8 mouse cellular contexts compared by ENCODE assay signal in genomic region chr2:173264467-173265128, GRCm38 (mm10). TPM values are rescaled to one million over a fixed set of nuclear protein-coding genes. Genes with fewer than 3 reads are reported as not detected.
DNase-seq lines count a peak whose midpoint lies in the region.

No protein-coding gene starts in this region.

- intact Hi-C loops in left cerebral cortex, postnatal 14 days (cut with DNase I): no loop called here
- intact Hi-C loops in left cerebral cortex, postnatal 25 days (cut with DNase I): no loop called here

- DNase-seq in left cerebral cortex, postnatal 14 days (ENCODE audit: low spot score in 2 of 2): peak; percentile 43 to 58
- DNase-seq in left cerebral cortex, postnatal 25 days (ENCODE audit: low spot score in 2 of 2): no peak
- peak; percentile 75 for DNase-seq in T-cell, adult 2 months (ENCODE audit: low spot score)
- peak; percentile 70 for DNase-seq in gastrocnemius, postnatal 25 days
- peak; percentile 81 for DNase-seq in kidney, postnatal 10 days
- DNase-seq in naive thymus-derived CD4-positive, alpha-beta T cell, adult 2 months (ENCODE audit: low read depth): peak; percentile 76
- no peak for DNase-seq in MN1 (ENCODE audit: low spot score)
- DNase-seq in layer of hippocampus, postnatal 25 days (ENCODE audit: extremely low spot score in 1 of 2, low spot score in 1 of 2): no peak

RNA-seq across cellular contexts. Expression of gene Pmepa1, which starts 11.7 kb away (rescaled TPM):
- total RNA-seq in left cerebral cortex, postnatal 14 days (2021): 10 to 100 TPM; 43.3 to 56.9 TPM
- total RNA-seq in left cerebral cortex, postnatal 25 days (2021): 10 to 100 TPM; 44.9 to 53.8 TPM
- 10 to 100 TPM; 18.2 to 19.2 TPM for total RNA-seq in gastrocnemius, postnatal 25 days (2021)
- total RNA-seq in layer of hippocampus, postnatal 25 days (2021): 10 to 100 TPM; 26.2 TPM

RNA-seq across cellular contexts. Expression of gene Zbp1, which starts 45.9 kb away (rescaled TPM):
- total RNA-seq in left cerebral cortex, postnatal 14 days (2021): not detected
- total RNA-seq in left cerebral cortex, postnatal 25 days (2021): not detected
- total RNA-seq in gastrocnemius, postnatal 25 days (2021): under 1 TPM in 1 of 2 experiments, not detected in 1; 0.27 TPM
- not detected for total RNA-seq in layer of hippocampus, postnatal 25 days (2021)

Comparison
In these comparisons a context has a peak if more than half of its experiments do, and no peak if none do; other contexts are left out.
1. DNase-seq: peak in left cerebral cortex, postnatal 14 days (2 of 2), T-cell, adult 2 months (single experiment), gastrocnemius, postnatal 25 days (single experiment), kidney, postnatal 10 days (single experiment) and naive thymus-derived CD4-positive, alpha-beta T cell, adult 2 months (single experiment); none in left cerebral cortex, postnatal 25 days (0 of 2), MN1 (single experiment) and layer of hippocampus, postnatal 25 days (0 of 2).